Comparison of ENCODE assay signal across 8 mouse cellular contexts in the genomic region with DNA sequence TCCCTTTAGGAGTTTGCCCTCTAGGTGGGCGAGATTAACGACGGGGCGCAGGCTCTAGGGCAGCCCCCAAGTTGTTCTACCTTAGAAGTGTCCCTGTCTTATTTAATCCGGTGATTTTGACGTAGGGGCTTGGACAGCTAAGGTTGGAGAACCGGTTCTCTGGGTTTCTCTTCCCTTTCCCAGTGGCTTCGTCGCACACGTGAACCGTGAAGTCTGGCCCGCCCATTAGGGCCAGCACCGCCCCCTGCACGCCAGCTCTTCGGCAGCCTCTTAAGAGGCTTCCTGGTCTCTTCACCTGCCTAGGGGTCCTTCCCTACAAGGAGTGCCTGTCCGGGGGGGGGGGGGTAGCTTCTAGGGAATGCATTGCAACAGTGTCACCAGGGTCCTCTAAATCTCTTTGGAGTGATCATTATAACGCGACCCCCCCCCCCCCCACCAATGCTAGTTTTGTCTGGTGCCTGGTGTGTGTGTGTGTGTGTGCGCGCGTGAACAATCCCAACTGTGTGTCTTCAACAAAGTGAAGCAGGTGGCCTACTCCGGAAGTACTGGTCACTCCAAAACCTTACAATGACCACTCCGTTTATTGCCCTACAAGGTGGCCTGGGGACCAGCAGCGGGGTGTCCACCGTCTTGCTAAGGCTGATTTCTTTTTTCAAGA. TPM values are rescaled to one million over a fixed set of nuclear protein-coding genes. Genes with fewer than 3 reads are reported as not detected.
DNase-seq lines count a peak whose midpoint lies in the region; ATAC-seq and TF ChIP-seq lines count a peak whose summit lies in the region.

No protein-coding gene starts in this region.

- TF ChIP-seq POLR2A in heart, adult 2 months (IDR thresholded peaks at IDR 0.05; ENCODE audit: insufficient read depth, low read depth, low read length), result no peak

- H3K4me1 ChIP-seq in heart, adult 2 months (ENCODE audit: control insufficient read depth, insufficient read depth, low read length), result peaks cover 12% of the 10 kb centered on the region
- H3K4me1 ChIP-seq in intestine, embryonic 16.5 days (ENCODE audit: control insufficient read depth, insufficient read depth, low read length), result peaks cover 58% of the 10 kb centered on the region
- H3K4me1 ChIP-seq in lung, embryonic 15.5 days, result peaks cover 51% of the 10 kb centered on the region
- H3K4me1 ChIP-seq in stomach, embryonic 14.5 days (ENCODE audit: control insufficient read depth, insufficient read depth, low read length), result peaks cover 15% of the 10 kb centered on the region; the same call in 1 of the 2 replicates

- H3K9me3 ChIP-seq in intestine, embryonic 16.5 days (ENCODE audit: control insufficient read depth, low read length), result no peaks in the 10 kb centered on the region
- no peaks in the 10 kb centered on the region for H3K9me3 ChIP-seq in lung, embryonic 15.5 days
- H3K9me3 ChIP-seq in stomach, embryonic 14.5 days (ENCODE audit: control insufficient read depth, low read depth, low read length), result no peaks in the 10 kb centered on the region

- TF ChIP-seq EP300 in heart, adult 2 months (IDR thresholded peaks at IDR 0.05; ENCODE audit: insufficient read depth, low read depth, low read length), result no peak

- 21% methylated on average over 25 of the region's 25 CpGs for WGBS in heart, adult 2 months
- WGBS in intestine, embryonic 16.5 days, result 4% methylated on average over 25 of the region's 25 CpGs
- WGBS in lung, embryonic 15.5 days, result 5% methylated on average over 25 of the region's 25 CpGs
- 6% methylated on average over 25 of the region's 25 CpGs for WGBS in stomach, embryonic 14.5 days

- no peak for DNase-seq in heart, adult 2 months
- DNase-seq in heart, postnatal 4 days, result no peak
- DNase-seq in embryo, embryonic 10.5 days (ENCODE audit: low spot score), result peak; percentile 61
- no peak for DNase-seq in layer of hippocampus, adult 9-11 months
- DNase-seq in cerebellum, postnatal 4 days (ENCODE audit: low spot score in 2 of 2), result no peak

- peak overlapping the region; percentile 65 for H3K4me3 ChIP-seq in heart, adult 2 months
- H3K4me3 ChIP-seq in intestine, embryonic 16.5 days (ENCODE audit: low read length), result peak overlapping the region; percentile 62
- peak overlapping the region; percentile 50 for H3K4me3 ChIP-seq in lung, embryonic 15.5 days
- H3K4me3 ChIP-seq in stomach, embryonic 14.5 days (ENCODE audit: low read depth, low read length), result peak overlapping the region; percentile 46

- no peaks in the 10 kb centered on the region for H3K79me2 ChIP-seq in heart, adult 2 months (replicated peaks; ENCODE audit: control insufficient read depth, insufficient read depth, low read length)

- H3K9ac ChIP-seq in heart, adult 2 months (ENCODE audit: low read depth, low read length), result 0 out of 2 replicates have a peak overlapping the region, but pooled peaks have one; percentile 11
- H3K9ac ChIP-seq in intestine, embryonic 16.5 days (ENCODE audit: low read depth, low read length), result peak overlapping the region; percentile 77
- peak overlapping the region; percentile 64; the same call in 1 of the 2 replicates for H3K9ac ChIP-seq in lung, embryonic 15.5 days
- no peak overlapping the region for H3K9ac ChIP-seq in stomach, embryonic 14.5 days (replicated peaks; ENCODE audit: low read depth, low read length)

- no peaks in the 10 kb centered on the region for H3K36me3 ChIP-seq in heart, adult 2 months (ENCODE audit: control insufficient read depth, insufficient read depth, low read length)
- H3K36me3 ChIP-seq in intestine, embryonic 16.5 days (ENCODE audit: control insufficient read depth, insufficient read depth, low read length), result no peaks in the 10 kb centered on the region
- peaks cover 2% of the 10 kb centered on the region; the same call in 1 of the 2 replicates for H3K36me3 ChIP-seq in lung, embryonic 15.5 days
- H3K36me3 ChIP-seq in stomach, embryonic 14.5 days (ENCODE audit: control insufficient read depth, insufficient read depth, low read length), result peaks cover 1% of the 10 kb centered on the region; the same call in 1 of the 2 replicates

- no peaks in the 10 kb centered on the region for H3K27me3 ChIP-seq in heart, adult 2 months (ENCODE audit: control insufficient read depth, insufficient read depth, low read length)
- H3K27me3 ChIP-seq in intestine, embryonic 16.5 days (replicated peaks; ENCODE audit: control insufficient read depth, insufficient read depth, low read length), result peaks cover 10% of the 10 kb centered on the region
- peaks cover 50% of the 10 kb centered on the region for H3K27me3 ChIP-seq in lung, embryonic 15.5 days
- H3K27me3 ChIP-seq in stomach, embryonic 14.5 days (ENCODE audit: control insufficient read depth, insufficient read depth, low read length), result peaks cover 8% of the 10 kb centered on the region

- TF ChIP-seq CTCF in heart, adult 2 months (IDR thresholded peaks at IDR 0.05), result no peak

- peak overlapping the region; percentile 92; the same call in 1 of the 2 replicates for H3K27ac ChIP-seq in heart, adult 2 months
- peak overlapping the region; percentile 81 for H3K27ac ChIP-seq in intestine, embryonic 16.5 days (ENCODE audit: low read length)
- peak overlapping the region; percentile 88 for H3K27ac ChIP-seq in lung, embryonic 15.5 days
- peak overlapping the region; percentile 81; the same call in 1 of the 2 replicates for H3K27ac ChIP-seq in stomach, embryonic 14.5 days (ENCODE audit: low read length)

- intact Hi-C loops in heart, adult 2 months (cut with DNase I), result no loop called here

- peak; percentile 61 for ATAC-seq in intestine, embryonic 16.5 days
- peak; percentile 19; the same call in 1 of the 2 replicates for ATAC-seq in lung, embryonic 15.5 days (ENCODE audit: borderline replicate concordance, extremely low read depth, low FRiP score, low TSS enrichment)
- ATAC-seq in stomach, embryonic 14.5 days (ENCODE audit: insufficient number of reproducible peaks, insufficient read depth, low FRiP score, low read depth), result peak; percentile 53; the same call in 1 of the 2 replicates

- peak overlapping the region; percentile 97 for H3K4me2 ChIP-seq in intestine, embryonic 16.5 days (ENCODE audit: low read depth, low read length)
- peak overlapping the region; percentile 89 for H3K4me2 ChIP-seq in lung, embryonic 15.5 days
- H3K4me2 ChIP-seq in stomach, embryonic 14.5 days (replicated peaks; ENCODE audit: low read depth, low read length), result peak overlapping the region; percentile 74

RNA-seq across cellular contexts. Expression of gene Arhgap27, which starts 2.0 kb away (rescaled TPM):
- total RNA-seq in heart, adult 2 months (2021), result 10 to 100 TPM; 14.1 to 22.9 TPM
- 15.0 and 18.5 TPM in 2 replicates for polyA plus RNA-seq in heart, adult 2 months (2012; rRNA removed)
- 10 to 100 TPM; 23.5 to 25.4 TPM for total RNA-seq in heart, postnatal 4 days (2021)
- 40.2 and 42.3 TPM in 2 replicates for polyA plus RNA-seq in intestine, embryonic 16.5 days (2015; fragmentation: Nextera tagmentation; extraction: Ambion mirVana)
- polyA plus RNA-seq in lung, embryonic 15.5 days (2015; fragmentation: Nextera tagmentation; extraction: Ambion mirVana), result 17.0 and 17.3 TPM in 2 replicates
- 13.2 and 16.4 TPM in 2 replicates for polyA plus RNA-seq in stomach, embryonic 14.5 days (2014; fragmentation: Nextera tagmentation; extraction: Ambion mirVana)

RNA-seq across cellular contexts. Expression of gene Plekhm1, which starts 51.0 kb away (rescaled TPM):
- 10 to 100 TPM; 10.6 to 11.9 TPM for total RNA-seq in heart, adult 2 months (2021)
- polyA plus RNA-seq in heart, adult 2 months (2012; rRNA removed), result 10.2 and 12.2 TPM in 2 replicates
- 1 to 10 TPM; 8.6 to 9.5 TPM for total RNA-seq in heart, postnatal 4 days (2021)
- 6.1 and 7.0 TPM in 2 replicates for polyA plus RNA-seq in intestine, embryonic 16.5 days (2015; fragmentation: Nextera tagmentation; extraction: Ambion mirVana)
- 8.3 TPM in 2 replicates for polyA plus RNA-seq in lung, embryonic 15.5 days (2015; fragmentation: Nextera tagmentation; extraction: Ambion mirVana)
- 7.5 and 9.2 TPM in 2 replicates for polyA plus RNA-seq in stomach, embryonic 14.5 days (2014; fragmentation: Nextera tagmentation; extraction: Ambion mirVana)
